Mouse (Mus musculus): ENCODE results near the gene Hydin. TPM values are rescaled to one million over a fixed set of nuclear protein-coding genes. Genes with fewer than 3 reads are reported as not detected.
"Not testable (repeated sequence)": the region's sequence is repeated elsewhere in the genome, so short reads cannot be mapped to it uniquely, and the experiment has no call there.

Hydin gene
- polyA plus RNA-seq, 1 experiment from 2014 or later, result 0.89 TPM

GRCm38 (mm10) chr8:110339447-110339846 is 72.7 kb downstream of the Hydin start:
- 62% methylated on average over 2 of the region's 2 CpGs for WGBS
- no peak overlapping the region for H3K4me2 ChIP-seq (replicated peaks)
- no peaks in the 10 kb centered on the region for H3K36me3 ChIP-seq
- no peaks in the 10 kb centered on the region for H3K9me3 ChIP-seq (replicated peaks)
- ATAC-seq (ENCODE audit: insufficient number of reproducible peaks, low FRiP score, low TSS enrichment, low read depth), result no peak
- no peaks in the 10 kb centered on the region for H3K27me3 ChIP-seq
- H3K4me3 ChIP-seq (replicated peaks), result no peak overlapping the region
- H3K27ac ChIP-seq (replicated peaks), result no peak overlapping the region
- no peaks in the 10 kb centered on the region for H3K4me1 ChIP-seq
- H3K9ac ChIP-seq, result no peak overlapping the region

GRCm38 (mm10) chr8:110340090-110340703 is 73.4 kb downstream of the Hydin start:
- Histone ChIP-seq H3K4me2 (replicated peaks) (no peak overlapping the region), H3K27ac (replicated peaks) (no peak overlapping the region), H3K9me3 (replicated peaks) (no peaks in the 10 kb centered on the region), H3K9ac (no peak overlapping the region), H3K4me3 (replicated peaks) (no peak overlapping the region), H3K4me1 (no peaks in the 10 kb centered on the region), H3K36me3 (no peaks in the 10 kb centered on the region), H3K27me3 (no peaks in the 10 kb centered on the region)
- WGBS, result 84% methylated on average over 12 of the region's 12 CpGs
- ATAC-seq (ENCODE audit: insufficient number of reproducible peaks, low FRiP score, low TSS enrichment, low read depth), result no peak

GRCm38 (mm10) chr8:110345697-110346394 is 79.1 kb downstream of the Hydin start:
- no peak overlapping the region for H3K4me3 ChIP-seq (replicated peaks)
- no peaks in the 10 kb centered on the region for H3K9me3 ChIP-seq (replicated peaks)
- no peak overlapping the region for H3K9ac ChIP-seq
- ATAC-seq (ENCODE audit: insufficient number of reproducible peaks, low FRiP score, low TSS enrichment, low read depth), result no peak
- WGBS, result 78% methylated on average over 12 of the region's 12 CpGs
- H3K27ac ChIP-seq (replicated peaks), result no peak overlapping the region
- no peaks in the 10 kb centered on the region for H3K4me1 ChIP-seq
- no peaks in the 10 kb centered on the region for H3K36me3 ChIP-seq
- no peak overlapping the region for H3K4me2 ChIP-seq (replicated peaks)
- no peaks in the 10 kb centered on the region for H3K27me3 ChIP-seq

- Histone ChIP-seq H3K4me3 (replicated peaks) (no peak overlapping the region), H3K4me2 (replicated peaks) (no peak overlapping the region), H3K9me3 (replicated peaks) (no peaks in the 10 kb centered on the region), H3K4me1 (no peaks in the 10 kb centered on the region), H3K9ac (no peak overlapping the region), H3K27ac (replicated peaks) (no peak overlapping the region), H3K27me3 (no peaks in the 10 kb centered on the region), H3K36me3 (no peaks in the 10 kb centered on the region)
- no peak for ATAC-seq (ENCODE audit: insufficient number of reproducible peaks, low FRiP score, low TSS enrichment, low read depth)
- 77% methylated on average over 1 of the region's 1 CpGs for WGBS
Measured at GRCm38 (mm10) chr8:110346915-110347314, 80.1 kb downstream of the Hydin start.

GRCm38 (mm10) chr8:110350725-110351124 is 83.9 kb downstream of the Hydin start:
- H3K9ac ChIP-seq, result no peak overlapping the region
- no peaks in the 10 kb centered on the region for H3K36me3 ChIP-seq
- no peak overlapping the region for H3K4me3 ChIP-seq (replicated peaks)
- no peak for ATAC-seq (ENCODE audit: insufficient number of reproducible peaks, low FRiP score, low TSS enrichment, low read depth)
- H3K27me3 ChIP-seq, result no peaks in the 10 kb centered on the region
- 76% methylated on average over 3 of the region's 3 CpGs for WGBS
- H3K4me1 ChIP-seq, result no peaks in the 10 kb centered on the region
- no peak overlapping the region for H3K27ac ChIP-seq (replicated peaks)
- no peaks in the 10 kb centered on the region for H3K9me3 ChIP-seq (replicated peaks)
- no peak overlapping the region for H3K4me2 ChIP-seq (replicated peaks)

- H3K9ac ChIP-seq, result no peak overlapping the region
- H3K36me3 ChIP-seq, result no peaks in the 10 kb centered on the region
- no peaks in the 10 kb centered on the region for H3K9me3 ChIP-seq (replicated peaks)
- no peak for ATAC-seq (ENCODE audit: insufficient number of reproducible peaks, low FRiP score, low TSS enrichment, low read depth)
- H3K27me3 ChIP-seq, result no peaks in the 10 kb centered on the region
- H3K4me2 ChIP-seq (replicated peaks), result no peak overlapping the region
- no peak overlapping the region for H3K27ac ChIP-seq (replicated peaks)
- H3K4me1 ChIP-seq, result no peaks in the 10 kb centered on the region
- no peak overlapping the region for H3K4me3 ChIP-seq (replicated peaks)
- WGBS, result 63% methylated on average over 5 of the region's 5 CpGs
Measured at GRCm38 (mm10) chr8:110351909-110352308, 85.1 kb downstream of the Hydin start.

- no peak overlapping the region for H3K4me2 ChIP-seq (replicated peaks)
- H3K4me3 ChIP-seq (replicated peaks), result no peak overlapping the region
- WGBS, result 74% methylated on average over 4 of the region's 4 CpGs
- H3K27me3 ChIP-seq, result no peaks in the 10 kb centered on the region
- H3K4me1 ChIP-seq, result no peaks in the 10 kb centered on the region
- no peak overlapping the region for H3K27ac ChIP-seq (replicated peaks)
- no peak for ATAC-seq (ENCODE audit: insufficient number of reproducible peaks, low FRiP score, low TSS enrichment, low read depth)
- H3K36me3 ChIP-seq, result no peaks in the 10 kb centered on the region
- H3K9ac ChIP-seq, result no peak overlapping the region
- no peaks in the 10 kb centered on the region for H3K9me3 ChIP-seq (replicated peaks)
Measured at GRCm38 (mm10) chr8:110362975-110363374, 96.2 kb downstream of the Hydin start.

- Histone ChIP-seq H3K27me3 (no peaks in the 10 kb centered on the region), H3K4me3 (replicated peaks) (no peak overlapping the region), H3K9me3 (replicated peaks) (no peaks in the 10 kb centered on the region), H3K4me2 (replicated peaks) (no peak overlapping the region), H3K9ac (no peak overlapping the region), H3K27ac (replicated peaks) (no peak overlapping the region), H3K4me1 (no peaks in the 10 kb centered on the region), H3K36me3 (no peaks in the 10 kb centered on the region)
- WGBS, result 83% methylated on average over 13 of the region's 13 CpGs
- no peak for ATAC-seq (ENCODE audit: insufficient number of reproducible peaks, low FRiP score, low TSS enrichment, low read depth)
Measured at GRCm38 (mm10) chr8:110372836-110373235, 106.1 kb downstream of the Hydin start.

GRCm38 (mm10) chr8:110373695-110374094 is 106.9 kb downstream of the Hydin start:
- Histone ChIP-seq H3K9me3 (replicated peaks) (no peaks in the 10 kb centered on the region), H3K4me3 (replicated peaks) (no peak overlapping the region), H3K4me2 (replicated peaks) (no peak overlapping the region), H3K9ac (no peak overlapping the region), H3K36me3 (no peaks in the 10 kb centered on the region), H3K4me1 (no peaks in the 10 kb centered on the region), H3K27ac (replicated peaks) (no peak overlapping the region), H3K27me3 (no peaks in the 10 kb centered on the region)
- WGBS, result 83% methylated on average over 4 of the region's 4 CpGs
- ATAC-seq (ENCODE audit: insufficient number of reproducible peaks, low FRiP score, low TSS enrichment, low read depth), result no peak

- Histone ChIP-seq H3K4me2 (replicated peaks) (no peak overlapping the region), H3K4me3 (replicated peaks) (no peak overlapping the region), H3K9me3 (replicated peaks) (no peaks in the 10 kb centered on the region), H3K9ac (no peak overlapping the region), H3K27ac (replicated peaks) (no peak overlapping the region), H3K4me1 (no peaks in the 10 kb centered on the region), H3K36me3 (no peaks in the 10 kb centered on the region), H3K27me3 (no peaks in the 10 kb centered on the region)
- no peak for ATAC-seq (ENCODE audit: insufficient number of reproducible peaks, low FRiP score, low TSS enrichment, low read depth)
- 36% methylated on average over 8 of the region's 8 CpGs for WGBS
Measured at GRCm38 (mm10) chr8:110382751-110383150, 116.0 kb downstream of the Hydin start.

- H3K9ac ChIP-seq; H3K4me1 ChIP-seq; H3K27me3 ChIP-seq; H3K27ac ChIP-seq (replicated peaks); H3K4me3 ChIP-seq (replicated peaks); ATAC-seq (ENCODE audit: insufficient number of reproducible peaks, low FRiP score, low TSS enrichment, low read depth); H3K36me3 ChIP-seq; H3K9me3 ChIP-seq (replicated peaks); H3K4me2 ChIP-seq (replicated peaks): not testable (repeated sequence)
- 87% methylated on average over 6 of the region's 6 CpGs for WGBS
Measured at GRCm38 (mm10) chr8:110384632-110385031, 117.9 kb downstream of the Hydin start.

GRCm38 (mm10) chr8:110395656-110396055 is 128.9 kb downstream of the Hydin start:
- WGBS, result 80% methylated on average over 4 of the region's 4 CpGs
- Histone ChIP-seq H3K4me1 (no peaks in the 10 kb centered on the region), H3K27me3 (no peaks in the 10 kb centered on the region), H3K4me2 (replicated peaks) (no peak overlapping the region), H3K4me3 (replicated peaks) (no peak overlapping the region), H3K9me3 (replicated peaks) (no peaks in the 10 kb centered on the region), H3K9ac (no peak overlapping the region), H3K36me3 (no peaks in the 10 kb centered on the region), H3K27ac (replicated peaks) (no peak overlapping the region)
- no peak for ATAC-seq (ENCODE audit: insufficient number of reproducible peaks, low FRiP score, low TSS enrichment, low read depth)
